Mouse (Mus musculus) CD8-positive naive resting alpha-beta T cell, adult 2 months (primary cell): ENCODE results near the gene Trim17.
A peak's percentile ranks its signal among the peaks of the same experiment; 100 is the strongest.

Source experiments
- DNase-seq, 2 experiments: peaks; one replicate each; pipeline ENCODE4 v3.0.0; 2022; ENCODE audit warnings: low read depth in 2 of 2, low spot score in 2 of 2

The Trim17 gene

DNA sequence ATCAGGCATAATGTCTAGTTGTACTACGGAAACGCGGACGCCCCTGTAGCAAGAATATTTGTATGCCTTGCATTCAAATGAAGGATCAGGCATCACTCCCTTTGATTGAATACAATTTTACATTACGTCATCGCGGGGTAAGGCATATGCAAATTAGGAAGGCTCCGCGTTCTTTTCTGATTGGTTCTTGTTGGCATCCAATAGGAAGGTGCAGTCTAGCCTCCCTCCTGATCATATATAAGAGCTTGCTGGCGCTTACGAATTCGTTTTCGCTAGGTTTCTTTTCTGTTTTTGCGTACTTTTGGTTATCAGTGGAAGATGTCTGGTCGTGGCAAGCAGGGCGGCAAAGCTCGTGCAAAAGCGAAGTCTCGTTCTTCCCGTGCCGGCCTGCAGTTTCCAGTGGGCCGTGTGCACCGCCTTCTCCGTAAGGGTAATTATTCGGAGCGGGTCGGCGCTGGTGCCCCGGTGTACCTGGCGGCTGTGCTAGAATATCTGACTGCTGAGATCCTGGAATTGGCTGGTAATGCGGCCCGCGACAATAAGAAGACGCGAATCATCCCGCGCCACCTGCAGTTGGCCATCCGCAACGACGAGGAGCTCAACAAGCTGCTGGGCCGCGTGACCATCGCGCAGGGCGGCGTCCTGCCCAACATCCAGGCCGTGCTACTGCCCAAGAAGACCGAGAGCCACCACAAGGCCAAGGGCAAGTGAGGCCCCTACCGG, at the start of gene Trim17, which contains the start of gene Hist3h2a:
Gene Trim17 (plus strand): TSS at position 266 of the 723 bp plus-strand sequence.
Gene Hist3h2a (plus strand): TSS at position 266 of the 723 bp plus-strand sequence.
- peak; percentile 77 to 85 for DNase-seq

DNA sequence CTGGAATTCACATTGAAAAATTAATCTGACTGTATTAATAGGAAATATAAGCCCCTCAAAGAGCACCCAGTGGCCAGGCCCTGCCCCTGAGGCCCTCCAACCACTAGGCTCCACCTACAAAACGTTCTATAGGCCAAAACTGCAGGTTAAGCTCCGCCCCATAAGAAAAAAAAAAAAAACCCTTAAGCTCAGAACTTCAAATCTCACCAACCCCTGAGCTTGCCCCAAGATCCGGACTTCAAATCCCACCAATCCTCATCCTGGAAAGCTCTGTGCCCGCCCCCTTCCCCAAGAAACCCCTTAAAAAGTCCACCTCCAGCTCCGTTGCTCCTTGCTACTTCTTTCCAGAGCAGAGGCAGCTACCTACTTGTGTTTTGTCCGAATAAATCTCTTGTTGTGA, 49.6 kb upstream of the Trim17 start:
- no peak for DNase-seq

DNA sequence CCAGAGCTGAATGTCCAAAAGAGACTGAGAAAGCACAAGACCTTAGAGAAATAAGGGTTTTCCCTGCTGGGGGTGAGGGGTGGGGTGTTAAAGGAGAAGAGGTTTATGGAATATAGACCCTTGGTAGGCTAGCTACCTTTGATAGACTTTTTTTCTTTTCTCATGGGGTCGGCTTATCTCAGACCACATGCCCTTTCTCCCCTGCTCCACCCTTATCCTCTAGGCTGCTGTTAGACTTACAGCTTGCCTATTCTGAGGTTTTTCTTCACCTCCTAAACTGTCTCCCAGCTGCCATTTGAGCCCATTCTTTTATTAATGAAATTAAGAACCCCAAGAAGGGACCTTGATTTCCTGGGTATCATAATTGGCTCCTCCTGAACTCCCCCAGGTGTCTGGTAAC, 40.7 kb upstream of the Trim17 start:
- DNase-seq = no peak

DNA sequence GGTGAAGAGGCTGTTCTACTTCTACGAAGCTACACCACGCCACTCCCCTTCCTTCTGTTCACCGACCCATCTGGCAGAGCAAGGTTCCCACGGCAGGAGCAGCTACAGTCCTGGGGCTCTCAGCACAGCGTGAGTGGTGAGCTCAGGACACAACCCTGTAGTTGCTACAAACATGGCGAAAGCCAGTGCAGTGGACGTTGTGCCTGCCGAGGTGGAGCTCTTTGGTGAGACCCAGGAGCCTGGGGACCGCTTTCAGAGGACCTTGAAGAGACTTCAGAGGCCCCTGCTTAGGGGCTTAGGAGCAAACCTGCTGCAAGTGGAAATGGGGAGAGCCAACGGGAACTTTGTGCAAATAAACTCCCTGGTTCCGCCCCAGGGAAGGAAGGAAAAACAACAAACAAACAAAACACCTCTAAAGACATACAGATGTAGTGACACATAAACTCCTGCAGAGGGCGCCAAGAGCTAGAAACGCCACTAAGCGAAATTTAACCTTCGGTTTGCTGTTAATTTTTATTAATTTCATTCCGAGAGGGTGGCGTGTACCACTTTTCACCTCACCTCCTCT, 39.9 kb upstream of the Trim17 start:
- DNase-seq = no peak

DNA sequence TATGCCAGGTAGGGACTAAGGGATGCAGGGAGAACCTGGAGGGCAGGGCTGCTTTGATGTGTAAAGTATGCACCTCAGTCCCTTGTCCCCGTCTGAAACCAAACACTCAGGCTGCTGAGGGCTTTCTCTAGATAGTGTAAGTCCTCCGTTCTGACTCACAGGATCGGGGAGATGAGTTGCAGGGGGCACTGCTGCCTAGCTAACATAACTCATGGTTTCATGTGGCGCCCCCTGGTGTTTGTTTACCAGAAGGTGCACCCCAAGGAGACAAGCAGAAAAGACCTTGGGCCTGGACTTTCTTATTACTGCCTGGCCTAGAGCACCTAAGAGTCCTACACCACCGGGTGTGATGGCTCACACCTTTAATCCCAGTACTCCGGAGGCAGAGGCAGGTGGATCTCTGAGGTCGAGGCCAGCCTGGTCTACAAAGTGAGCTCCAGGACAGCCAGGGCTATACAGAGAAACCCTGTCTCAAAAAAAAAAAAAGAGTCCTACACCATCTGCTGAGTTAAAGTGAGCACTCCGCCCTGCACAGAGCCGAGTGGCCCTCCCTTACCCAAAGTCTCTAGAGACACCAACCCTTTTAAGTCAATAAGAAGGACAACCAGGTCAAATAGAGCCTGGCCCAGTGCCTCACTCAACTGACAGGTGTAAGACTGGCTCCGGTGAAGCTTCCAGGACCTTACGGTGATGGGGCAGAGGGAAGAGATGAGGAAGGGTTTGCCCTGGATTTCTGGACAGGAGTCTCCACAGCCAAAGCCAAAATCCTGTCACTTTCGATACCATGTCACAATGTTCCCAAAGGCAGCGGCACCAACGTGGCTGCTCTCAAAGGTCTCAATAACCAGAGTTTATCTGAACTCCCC, 37.4 kb upstream of the Trim17 start:
- peak; percentile 67 to 77 for DNase-seq

DNA sequence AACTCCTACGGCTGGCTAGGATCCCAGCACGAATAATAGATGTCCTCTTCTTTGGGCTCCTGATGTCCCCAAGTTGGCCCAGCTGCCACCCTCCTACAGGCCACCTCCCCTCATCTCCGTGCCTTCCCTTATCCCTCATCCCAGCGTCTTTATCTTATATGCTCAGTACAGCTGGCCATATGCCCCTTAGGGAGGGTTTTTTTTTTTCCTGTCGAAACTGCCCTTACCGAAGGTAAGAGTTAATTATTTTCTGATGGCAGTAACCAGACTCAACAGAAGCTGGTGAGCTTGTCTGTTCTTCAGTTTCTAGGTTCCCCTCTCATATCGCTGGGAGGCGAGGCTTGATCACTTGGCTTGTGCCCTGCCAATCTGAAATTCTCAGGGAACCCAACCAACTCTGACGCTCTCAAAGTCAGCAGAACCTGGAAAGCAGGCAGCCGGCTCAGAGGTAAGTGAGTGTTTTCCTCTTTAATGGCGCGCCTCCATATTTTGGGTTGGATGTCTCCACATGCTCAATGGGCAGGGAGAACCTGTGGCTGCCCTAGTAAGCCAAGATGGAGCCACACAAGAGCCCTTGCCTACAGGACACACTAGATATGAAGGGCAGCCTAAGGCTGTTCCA, 36.6 kb upstream of the Trim17 start, which contains the start of gene Btnl10:
Gene Btnl10 (plus strand): TSS at position 164 of the 622 bp plus-strand sequence.
- DNase-seq = no peak

DNA sequence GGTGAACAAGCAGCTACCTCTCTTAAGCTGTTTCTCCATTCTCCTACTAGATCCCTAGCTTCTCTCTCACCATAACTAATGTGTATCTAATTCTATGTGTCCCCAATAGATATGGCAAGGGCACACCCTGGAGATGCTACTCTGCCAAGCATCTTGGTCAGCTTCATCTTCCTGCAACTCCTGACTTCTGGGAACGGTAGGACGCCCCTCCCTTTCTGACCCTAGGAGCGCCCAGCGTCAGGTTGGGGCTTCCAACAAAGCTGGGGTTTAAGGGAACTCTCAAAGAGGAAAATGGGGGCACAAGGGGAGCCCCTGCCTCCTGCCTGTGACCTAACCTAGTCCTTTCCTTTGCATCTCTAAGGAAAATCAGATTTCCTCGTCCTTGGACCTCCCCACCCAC, 35.7 kb upstream of the Trim17 start:
- DNase-seq = no peak

DNA sequence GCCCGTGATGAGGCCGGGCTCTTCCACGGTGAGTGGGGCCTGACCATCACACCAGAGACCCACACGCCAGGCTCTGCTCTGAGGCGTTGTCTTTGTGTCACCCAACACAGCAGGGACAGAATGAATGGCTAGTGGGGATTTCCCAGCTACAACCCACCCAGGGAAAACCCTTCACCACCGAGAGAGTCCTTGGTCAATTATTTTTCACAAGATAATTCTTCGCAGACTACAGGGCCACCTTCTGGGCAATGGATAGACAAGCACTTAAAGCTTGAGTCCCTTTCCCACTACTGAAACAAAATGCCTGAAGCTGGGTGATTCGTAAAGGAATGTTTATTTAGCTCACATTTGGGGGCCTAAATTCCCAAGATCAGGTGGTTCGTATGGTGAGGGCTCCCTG, 32.1 kb upstream of the Trim17 start:
- DNase-seq = no peak

DNA sequence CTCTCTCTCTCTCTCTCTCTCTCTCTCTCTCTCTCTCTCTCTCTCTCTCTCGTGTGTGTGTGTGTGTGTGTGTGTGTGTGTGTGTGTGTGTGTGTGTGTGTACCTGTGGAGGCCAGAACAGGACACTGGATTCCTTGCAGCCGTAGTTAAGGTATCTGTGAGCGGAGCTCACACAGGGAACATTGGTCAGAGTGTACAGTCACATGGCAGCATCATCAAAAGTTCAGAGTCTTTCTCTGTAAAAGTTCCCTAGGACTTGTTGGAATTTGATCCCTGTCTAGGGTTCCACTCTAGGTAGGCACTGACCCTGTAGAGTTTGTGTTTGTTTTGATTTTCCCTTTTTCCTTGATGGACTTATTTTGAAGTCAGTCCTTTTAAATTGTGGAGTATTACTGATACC, 27.8 kb upstream of the Trim17 start:
- no peak for DNase-seq

DNA sequence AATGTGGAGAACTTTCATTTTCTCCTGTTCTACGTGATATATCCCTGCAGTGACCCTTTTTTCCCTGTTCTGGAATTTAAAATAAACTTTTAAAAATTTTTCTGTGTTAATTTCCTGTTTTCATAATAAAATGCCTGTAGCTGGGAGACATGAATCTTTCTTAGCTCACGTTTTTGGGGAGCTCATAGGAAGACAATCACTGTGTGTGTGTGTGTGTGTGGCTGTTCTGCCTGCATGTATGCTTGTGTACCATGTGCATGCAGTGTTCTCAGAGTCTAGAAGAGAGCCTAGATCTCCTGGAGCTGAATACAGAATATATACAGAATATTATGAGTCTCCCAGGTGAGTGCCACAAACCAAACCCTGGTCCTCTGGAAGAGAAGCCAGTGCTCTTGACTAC, 27.4 kb upstream of the Trim17 start:
- no peak for DNase-seq

DNA sequence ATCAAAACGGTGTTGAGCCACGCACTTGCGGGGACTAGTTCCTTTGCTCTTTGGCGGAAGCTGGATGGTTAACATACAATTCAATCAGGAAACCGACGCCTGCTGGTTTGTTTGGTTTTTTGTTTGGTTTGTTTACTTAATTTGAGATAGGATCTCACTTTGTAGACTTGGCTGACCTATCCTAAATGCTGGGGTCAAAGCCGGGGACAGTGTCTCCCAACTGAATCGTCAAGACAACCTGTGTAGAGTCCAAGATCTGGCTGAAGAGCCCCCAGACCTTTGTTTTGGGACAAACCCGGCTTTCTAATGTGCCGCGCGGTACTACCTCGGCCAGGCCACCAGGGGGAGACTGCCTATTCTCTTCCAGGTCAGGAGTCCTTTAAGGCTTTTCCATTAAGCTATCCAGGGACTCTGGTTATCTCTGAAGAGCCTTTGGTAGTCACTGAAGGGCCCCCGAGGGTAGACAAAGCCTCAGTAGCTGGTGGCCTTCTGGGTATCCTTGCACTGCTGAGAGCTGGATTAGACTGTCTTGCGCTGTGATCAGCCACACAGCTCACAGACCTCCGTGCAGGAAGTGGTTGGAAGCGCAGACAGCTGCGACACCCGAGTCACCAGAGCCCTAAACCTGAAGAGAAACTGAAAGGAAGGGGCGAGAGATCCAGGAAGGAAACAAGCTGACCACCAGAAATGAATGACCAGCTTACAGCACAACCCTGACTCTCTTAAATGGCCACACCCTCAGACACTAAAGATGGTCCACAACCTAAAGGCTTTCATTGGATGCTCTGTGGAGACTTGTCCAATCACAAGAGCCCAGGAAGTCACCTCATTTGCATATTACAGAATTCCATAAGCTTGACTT, 26.5 kb upstream of the Trim17 start:
- DNase-seq = peak; percentile 66 to 77

DNA sequence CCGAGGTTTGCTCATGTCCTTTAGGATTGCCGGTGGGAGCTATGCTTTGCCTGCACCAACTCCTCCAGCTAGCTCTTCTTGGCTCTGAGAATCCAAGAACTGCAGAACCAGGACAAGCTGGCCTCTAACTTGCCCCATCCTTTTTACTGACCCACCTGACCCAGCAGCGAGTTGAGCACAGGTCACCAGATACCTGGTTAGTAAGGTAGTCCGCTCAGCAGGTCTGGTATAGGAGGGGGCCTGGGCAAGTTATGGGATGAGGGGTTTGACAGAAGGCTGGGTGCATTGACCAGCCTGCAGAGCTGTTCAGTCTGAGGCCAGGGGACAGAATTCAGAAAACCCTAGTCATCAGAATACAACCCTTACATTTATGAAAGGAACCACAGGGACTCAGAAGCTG, 25.4 kb upstream of the Trim17 start:
- DNase-seq = no peak

DNA sequence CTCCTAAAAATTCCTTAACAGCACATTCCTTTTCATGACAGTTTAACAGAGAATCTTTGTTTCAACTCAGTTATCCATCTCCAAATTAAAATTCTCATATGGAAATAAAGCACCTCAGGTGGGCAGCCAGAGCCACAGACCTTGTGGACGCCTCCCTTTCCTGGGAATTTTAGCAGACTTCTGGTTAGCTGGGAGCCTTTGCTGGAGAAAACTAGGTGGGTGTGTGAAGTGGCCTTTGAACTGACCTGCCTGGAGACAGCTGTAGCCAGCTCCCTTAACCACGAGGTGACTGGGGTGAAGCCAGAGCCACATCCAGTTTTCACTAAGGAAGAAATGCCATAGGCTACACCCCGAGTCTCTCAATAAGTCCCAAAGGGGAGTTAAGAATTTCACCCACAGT, 24.8 kb upstream of the Trim17 start:
- no peak for DNase-seq

DNA sequence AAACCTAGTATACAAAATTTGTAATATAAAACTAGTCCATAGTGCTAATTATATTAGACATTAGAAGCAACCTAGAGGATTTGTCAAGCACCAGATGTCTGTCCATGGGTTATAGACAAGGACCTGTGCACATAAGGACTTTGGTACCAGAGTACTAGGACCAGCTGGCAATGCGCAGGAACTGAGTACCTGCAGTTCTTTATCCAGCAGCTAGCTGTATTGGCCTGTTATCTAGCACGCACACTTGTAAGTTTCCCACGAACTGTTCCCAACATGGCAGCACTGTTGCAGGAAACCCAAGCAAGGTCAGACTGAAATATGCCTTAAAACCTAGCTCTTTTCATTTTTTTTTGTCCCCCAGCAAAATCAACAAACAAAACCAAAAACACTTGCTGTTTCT, 24.2 kb upstream of the Trim17 start:
- no peak for DNase-seq

DNA sequence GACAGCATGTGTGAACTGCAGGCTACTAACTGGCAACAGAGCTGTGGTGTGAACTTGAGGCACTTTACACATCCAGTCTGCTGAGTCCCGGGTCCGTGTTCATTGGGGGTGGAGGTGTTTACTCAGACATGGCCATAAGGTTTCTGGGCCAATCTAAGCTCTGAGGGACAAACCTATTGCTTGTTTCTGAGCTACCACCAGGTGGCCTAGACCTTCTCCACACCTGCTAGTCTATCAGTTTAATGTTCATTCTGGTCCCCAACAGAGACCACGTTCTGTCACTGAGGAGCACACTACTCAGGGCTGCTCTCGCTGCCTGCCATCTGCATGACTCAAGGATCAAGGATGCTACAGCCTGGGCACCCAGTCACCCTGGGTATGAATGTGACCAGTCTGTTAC, 22.9 kb upstream of the Trim17 start:
- no peak for DNase-seq

DNA sequence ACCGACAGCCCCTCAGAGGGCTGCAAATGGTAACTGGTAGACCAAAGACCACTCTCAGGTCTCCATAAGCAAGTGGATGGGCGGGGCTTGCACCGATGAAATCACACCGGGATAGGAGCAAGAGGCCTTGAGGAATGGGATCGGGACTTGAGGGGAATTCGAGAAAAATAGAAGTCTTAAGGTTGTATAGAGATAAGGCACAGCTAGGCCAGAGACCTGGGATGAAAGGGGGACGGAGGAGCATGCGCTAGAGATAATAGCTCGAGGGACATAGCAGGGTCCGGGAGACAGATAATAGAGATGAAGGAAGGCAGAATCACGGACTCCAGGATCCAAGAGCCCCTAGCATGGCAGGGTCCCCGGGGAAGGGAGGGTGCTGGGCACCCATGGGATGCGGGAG, 16.6 kb upstream of the Trim17 start:
- no peak for DNase-seq

DNA sequence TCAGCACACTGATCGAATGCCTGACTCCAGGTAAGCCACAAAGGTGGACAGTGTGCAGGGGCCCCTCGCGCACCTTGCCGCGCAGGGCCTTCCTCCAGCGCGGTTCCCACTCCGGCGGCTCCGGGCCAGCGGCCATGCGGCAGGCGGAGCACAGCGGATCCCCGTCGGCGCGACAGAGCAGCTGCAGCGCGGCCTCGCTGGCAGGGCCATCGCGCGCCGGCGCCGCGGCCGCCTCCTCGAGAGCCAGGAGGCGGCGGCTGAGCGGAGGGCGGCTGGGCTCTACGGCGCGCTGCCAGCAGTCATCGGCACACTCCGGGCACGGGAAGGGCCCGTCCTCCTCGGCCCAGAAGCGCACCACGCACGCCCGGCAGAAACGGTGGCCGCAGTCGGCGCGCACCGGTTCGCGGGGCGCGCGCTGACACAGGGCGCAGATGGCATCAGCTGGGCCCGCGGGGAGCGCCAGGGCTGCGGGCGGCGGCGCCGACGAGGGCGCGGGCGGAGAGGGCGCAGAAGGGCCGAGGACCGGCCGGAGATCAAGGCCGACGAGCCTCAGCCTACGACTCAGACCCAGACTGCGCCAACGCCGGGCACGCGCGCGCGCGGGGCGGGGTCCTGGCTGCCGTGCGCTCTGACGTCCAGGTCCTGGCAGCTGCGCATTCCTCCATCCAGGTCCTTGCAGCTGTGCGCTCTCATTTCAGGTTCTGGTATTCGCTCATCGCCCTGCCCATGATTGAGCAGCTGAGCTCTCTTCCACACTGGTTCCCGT, 16.0 kb upstream of the Trim17 start, which contains the start of gene Rnf187:
Gene Rnf187 (minus strand): TSS at position 595 of the 766 bp plus-strand sequence.
- DNase-seq = peak; percentile 74 to 87

DNA sequence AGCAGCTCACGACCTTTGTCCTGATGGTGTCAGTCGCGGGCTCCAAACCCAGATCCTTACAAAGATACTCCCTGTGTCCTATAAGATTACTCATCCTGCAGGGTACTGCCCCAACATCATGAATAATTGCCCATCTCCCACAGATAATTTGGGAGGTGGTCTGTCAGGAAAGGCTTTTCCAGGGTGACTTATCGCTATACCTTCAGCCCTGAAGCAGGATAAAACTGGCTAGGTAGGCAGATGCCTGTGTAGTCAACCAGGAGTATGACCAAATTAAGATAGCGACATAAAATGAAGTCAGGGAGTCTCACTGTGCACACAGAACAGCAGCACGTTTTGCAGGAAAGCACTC, 15.4 kb upstream of the Trim17 start:
- no peak for DNase-seq

DNA sequence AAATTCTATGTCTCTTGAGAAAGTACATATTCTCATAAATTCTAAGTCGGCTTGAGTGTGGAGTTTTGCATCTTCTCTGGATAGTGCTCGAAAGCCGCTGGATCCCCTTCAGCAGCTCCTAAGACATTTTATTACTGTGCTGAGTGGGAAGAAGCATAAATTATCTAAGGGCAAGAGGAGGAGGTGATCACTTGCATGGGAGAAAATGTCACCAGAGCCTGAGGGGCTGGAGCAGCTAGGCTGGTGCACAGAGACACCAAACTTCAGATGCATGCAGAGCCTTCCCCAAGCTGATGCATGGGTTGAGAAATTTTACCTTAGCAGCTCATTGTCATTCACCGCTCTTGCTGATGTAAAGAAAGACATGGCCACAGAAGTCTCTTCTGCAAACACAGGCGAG, 10.3 kb upstream of the Trim17 start:
- no peak for DNase-seq

DNA sequence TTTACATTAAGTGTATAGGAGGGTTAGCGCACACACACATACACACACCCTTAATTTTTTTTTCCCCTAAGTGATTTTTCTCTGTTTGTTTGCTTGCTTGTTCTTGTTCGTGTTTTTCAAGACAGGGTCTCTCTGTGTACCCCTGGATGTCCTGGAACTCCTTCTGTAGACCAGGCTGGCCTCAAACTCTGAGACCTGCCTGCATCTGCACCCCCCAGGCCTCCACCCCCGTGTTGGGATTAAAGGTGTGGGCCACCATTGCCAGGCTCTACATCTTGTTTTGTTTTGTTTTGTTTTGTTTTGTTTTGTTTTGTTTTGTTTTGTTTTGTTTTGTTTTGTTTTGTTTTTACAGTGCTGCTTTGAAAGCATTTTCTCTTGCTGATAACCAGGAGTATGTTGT, 7.2 kb upstream of the Trim17 start:
- DNase-seq = no peak
